In the genomic region with DNA sequence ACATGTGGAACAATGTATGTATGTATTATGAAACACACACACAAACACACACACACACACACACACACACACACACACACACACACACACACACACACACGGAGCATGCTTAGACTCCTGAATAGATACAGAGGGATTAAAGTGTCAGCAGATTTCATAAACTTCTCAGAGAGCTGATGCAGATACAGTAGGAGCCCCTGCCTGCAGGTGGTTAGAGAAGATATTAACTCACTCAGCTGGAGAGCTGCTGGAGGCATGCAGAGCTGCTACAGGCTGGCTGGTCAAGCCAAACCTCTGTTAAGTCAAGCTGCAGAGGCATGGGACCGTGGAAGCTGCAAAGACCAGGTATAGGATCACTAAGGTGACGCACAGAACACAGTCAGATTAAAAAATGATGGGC, we compare ENCODE assay signal across 18 mouse cellular contexts.
DNase-seq lines count a peak whose midpoint lies in the region; ATAC-seq and TF ChIP-seq lines count a peak whose summit lies in the region.
"Had no signal": no experiment of that assay in that cellular context is flagged by ENCODE, and none has a peak within 500 bp of the region (broad histone marks: within the 10 kb centered on the region; RNA-seq: fewer than 3 reads in every experiment).

No protein-coding gene starts in this region.

- WGBS in kidney, embryonic 14.5 days: 36% methylated on average over 3 of the region's 3 CpGs
- 41% methylated on average over 3 of the region's 3 CpGs for WGBS in intestine, embryonic 16.5 days
- WGBS in limb, embryonic 14.5 days: 19% methylated on average over 3 of the region's 3 CpGs

- peak; percentile 57; the same call in 1 of the 2 replicates for ATAC-seq in kidney, embryonic 14.5 days (ENCODE audit: low FRiP score, low TSS enrichment)
- ATAC-seq in intestine, embryonic 16.5 days: peak; percentile 53; the same call in 1 of the 2 replicates
- ATAC-seq in limb, embryonic 14.5 days (ENCODE audit: low FRiP score, low read depth): peak; percentile 63; the same call in 1 of the 2 replicates
- ATAC-seq: forebrain, embryonic 15.5 days had no signal

- H3K4me2 ChIP-seq in kidney, embryonic 14.5 days (replicated peaks; ENCODE audit: low read depth, low read length): no peak overlapping the region
- H3K4me2 ChIP-seq in intestine, embryonic 16.5 days (ENCODE audit: low read depth, low read length): no peak overlapping the region
- no peak overlapping the region for H3K4me2 ChIP-seq in limb, embryonic 14.5 days (replicated peaks; ENCODE audit: low read depth, low read length, severe bottlenecking)
- H3K4me2 ChIP-seq: embryonic facial prominence, embryonic 12.5 days; forebrain, embryonic 15.5 days; heart, embryonic 13.5 days had no signal

- H3K4me1 ChIP-seq in kidney, embryonic 14.5 days (ENCODE audit: control insufficient read depth, insufficient read depth, low read length): no peaks in the 10 kb centered on the region
- H3K4me1 ChIP-seq in intestine, embryonic 16.5 days (ENCODE audit: control insufficient read depth, insufficient read depth, low read length): no peaks in the 10 kb centered on the region
- peaks cover 11% of the 10 kb centered on the region; the same call in 1 of the 2 replicates for H3K4me1 ChIP-seq in limb, embryonic 14.5 days (ENCODE audit: control insufficient read depth, insufficient read depth, low read length)
- H3K4me1 ChIP-seq: embryonic facial prominence, embryonic 12.5 days; forebrain, embryonic 15.5 days; heart, embryonic 13.5 days had no signal

- no peak for DNase-seq in kidney, adult 9 months
- DNase-seq in kidney, postnatal 4 days: peak; percentile 3 to 9
- DNase-seq in kidney, adult 8-10 months: no peak
- peak; percentile 17 for DNase-seq in limb, embryonic 14.5 days (ENCODE audit: low spot score)
- DNase-seq in gastrocnemius, adult 8-10 months (ENCODE audit: low spot score in 2 of 2): no peak
- DNase-seq in right cerebral cortex, postnatal 4 days: no peak
- DNase-seq: adrenal gland, postnatal 10 days; cerebellum, adult 11-12 months; cerebellum, adult 9-10 months; cerebellum, postnatal 25 days; gastrocnemius, postnatal 10 days; heart, postnatal 36 days had no signal

- no peaks in the 10 kb centered on the region for H3K27me3 ChIP-seq in kidney, embryonic 14.5 days (ENCODE audit: control insufficient read depth, insufficient read depth, low read length)
- no peaks in the 10 kb centered on the region for H3K27me3 ChIP-seq in intestine, embryonic 16.5 days (replicated peaks; ENCODE audit: control insufficient read depth, insufficient read depth, low read length)
- no peaks in the 10 kb centered on the region for H3K27me3 ChIP-seq in limb, embryonic 14.5 days (ENCODE audit: control insufficient read depth, insufficient read depth, low read length)
- H3K27me3 ChIP-seq: embryonic facial prominence, embryonic 12.5 days; forebrain, embryonic 15.5 days; heart, embryonic 13.5 days had no signal

- H3K9me3 ChIP-seq in kidney, embryonic 14.5 days (ENCODE audit: control insufficient read depth, low read length): no peaks in the 10 kb centered on the region
- no peaks in the 10 kb centered on the region for H3K9me3 ChIP-seq in intestine, embryonic 16.5 days (ENCODE audit: control insufficient read depth, low read length)
- no peaks in the 10 kb centered on the region for H3K9me3 ChIP-seq in limb, embryonic 14.5 days (ENCODE audit: control insufficient read depth, low read length)
- H3K9me3 ChIP-seq: embryonic facial prominence, embryonic 12.5 days; forebrain, embryonic 15.5 days; G1E; heart, embryonic 13.5 days had no signal

- H3K4me3 ChIP-seq in kidney, embryonic 14.5 days (ENCODE audit: low read length): no peak overlapping the region
- H3K4me3 ChIP-seq in intestine, embryonic 16.5 days (ENCODE audit: low read length): no peak overlapping the region
- H3K4me3 ChIP-seq in limb, embryonic 14.5 days (replicated peaks; ENCODE audit: low read length): no peak overlapping the region
- H3K4me3 ChIP-seq: embryonic facial prominence, embryonic 12.5 days; forebrain, embryonic 15.5 days; heart, embryonic 13.5 days had no signal

- no peak for TF ChIP-seq POLR2A in limb, embryonic 14.5 days (IDR thresholded peaks at IDR 0.05; ENCODE audit: borderline replicate concordance, extremely low read depth, insufficient read depth, insufficient read length)

- H3K36me3 ChIP-seq in kidney, embryonic 14.5 days (ENCODE audit: control insufficient read depth, insufficient read depth, low read length): no peaks in the 10 kb centered on the region
- no peaks in the 10 kb centered on the region for H3K36me3 ChIP-seq in intestine, embryonic 16.5 days (ENCODE audit: control insufficient read depth, insufficient read depth, low read length)
- no peaks in the 10 kb centered on the region for H3K36me3 ChIP-seq in limb, embryonic 14.5 days (ENCODE audit: control insufficient read depth, insufficient read depth, low read length)
- H3K36me3 ChIP-seq: embryonic facial prominence, embryonic 12.5 days; forebrain, embryonic 15.5 days; G1E; heart, embryonic 13.5 days had no signal

- H3K27ac ChIP-seq in kidney, embryonic 14.5 days (ENCODE audit: low read depth, low read length): no peak overlapping the region
- H3K27ac ChIP-seq in intestine, embryonic 16.5 days (ENCODE audit: low read length): no peak overlapping the region
- no peak overlapping the region for H3K27ac ChIP-seq in limb, embryonic 14.5 days (replicated peaks; ENCODE audit: low read depth, low read length)
- H3K27ac ChIP-seq: embryonic facial prominence, embryonic 12.5 days; forebrain, embryonic 15.5 days; heart, embryonic 13.5 days had no signal

- H3K9ac ChIP-seq in kidney, embryonic 14.5 days (ENCODE audit: low read depth, low read length): no peak overlapping the region
- no peak overlapping the region for H3K9ac ChIP-seq in intestine, embryonic 16.5 days (ENCODE audit: low read depth, low read length)
- no peak overlapping the region for H3K9ac ChIP-seq in limb, embryonic 14.5 days (ENCODE audit: low read depth, low read length, severe bottlenecking)
- H3K9ac ChIP-seq: embryonic facial prominence, embryonic 12.5 days; forebrain, embryonic 15.5 days; heart, embryonic 13.5 days had no signal

Comparison
In these comparisons a context has a peak if more than half of its experiments do, and no peak if none do; other contexts are left out.
1. DNase-seq: peak in kidney, postnatal 4 days (2 of 2) and limb, embryonic 14.5 days (single experiment); none in kidney, adult 9 months (single experiment), kidney, adult 8-10 months (0 of 2), gastrocnemius, adult 8-10 months (0 of 2) and right cerebral cortex, postnatal 4 days (single experiment).
2. Peak in every context shown above with its lines, with median percentiles within 50 percentile points of each other: ATAC-seq.